Mouse (Mus musculus) thymus, adult 2 months (tissue): ENCODE measurements around the gene 1700014D04Rik. TPM values are rescaled to one million over a fixed set of nuclear protein-coding genes. Genes with fewer than 3 reads are reported as not detected.
"Not testable (repeated sequence)": the region's sequence is repeated elsewhere in the genome, so short reads cannot be mapped to it uniquely, and the experiment has no call there.

ENCODE experiments used
- DNase-seq: peaks from one replicate; pipeline ENCODE4 v3.0.0; 2021
- H3K27ac ChIP-seq: fragments of 200-500 bp; 2 replicates; pipeline ENCODE4 v1.5.1; 2012; ENCODE audit warnings: low read length, control low read depth; ENCODE audit not compliant: control insufficient read depth, insufficient read depth
- H3K27me3 ChIP-seq: fragments of 200-500 bp; 2 replicates; pipeline ENCODE4 v1.6.1; 2012; ENCODE audit warnings: mild to moderate bottlenecking, low read length, moderate library complexity, mixed read lengths; ENCODE audit not compliant: control insufficient read depth, insufficient read depth
- H3K36me3 ChIP-seq: fragments of 200-500 bp; 2 replicates; pipeline ENCODE4 v1.6.1; 2012; ENCODE audit warnings: mild to moderate bottlenecking, low read length, moderate library complexity; ENCODE audit not compliant: control insufficient read depth, insufficient read depth
- H3K4me1 ChIP-seq: fragments of 200-500 bp; replicated peaks from 2 replicates; pipeline ENCODE4 v1.6.1; 2012; ENCODE audit warnings: low read length; ENCODE audit not compliant: control insufficient read depth, insufficient read depth
- H3K4me3 ChIP-seq: fragments of 200-500 bp; 2 replicates; pipeline ENCODE4 v1.5.1; 2012; ENCODE audit warnings: mild to moderate bottlenecking, low read length, control low read depth, moderate library complexity; ENCODE audit not compliant: control insufficient read depth, insufficient read depth
- CTCF ChIP-seq: fragments of 200-500 bp; IDR thresholded peaks from 2 replicates; pipeline ENCODE4 v1.5.1; 2012; ENCODE audit warnings: mild to moderate bottlenecking, control low read depth, low read length, moderate library complexity, borderline replicate concordance; ENCODE audit not compliant: control insufficient read depth, poor library complexity, insufficient read depth; ENCODE audit errors: extremely low read depth
- POLR2A ChIP-seq: fragments of 200-500 bp; IDR thresholded peaks from 2 replicates; pipeline ENCODE4 v1.6.1; 2012; ENCODE audit warnings: mild to moderate bottlenecking, low read length, control low read depth, moderate library complexity; ENCODE audit not compliant: control insufficient read depth, poor library complexity, insufficient read depth; ENCODE audit errors: extremely low read depth
- WGBS: fragments of 180-500 bp; shearing (Covaris S2); methylation state at CpG from one replicate; pipeline ENCODE4 v1.1.7; 2018; 5-methylcytosine and 5-hydroxymethylcytosine counted together
- polyA plus RNA-seq: library from polyadenylated mRNA; depleted of rRNA; stranded (reverse); fragments of >200 nt; gene quantifications from 2 replicates; pipeline ENCODE4 v1.2.3, GENCODE M21; 2012

Gene 1700014D04Rik
- polyA plus RNA-seq, 1 experiment, result 0.07 TPM

DNA sequence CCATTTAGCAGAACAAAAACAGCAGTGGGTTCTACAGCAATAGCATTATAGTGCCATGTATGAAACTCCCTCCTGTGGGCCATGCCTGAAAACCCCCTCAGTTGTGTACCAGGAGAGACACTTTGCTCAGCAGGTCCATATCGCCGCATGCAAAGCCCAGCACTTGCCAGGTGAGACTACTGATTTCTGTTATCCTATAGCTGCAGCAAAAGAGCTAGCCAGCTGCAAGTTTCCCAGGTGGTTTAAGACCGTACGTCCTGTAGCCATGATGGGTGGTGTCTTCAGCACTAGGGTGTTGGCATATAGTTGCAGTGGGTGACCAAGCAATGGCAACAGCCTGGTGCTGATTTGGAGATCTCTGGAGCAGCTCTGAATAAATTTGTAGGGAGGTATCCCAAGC is 7.2 kb downstream of the 1700014D04Rik start:
- Histone ChIP-seq H3K4me3 (no peak overlapping the region), H3K36me3 (no peaks in the 10 kb centered on the region), H3K4me1 (no peaks in the 10 kb centered on the region), H3K27me3 (no peaks in the 10 kb centered on the region), H3K27ac (no peak overlapping the region)
- TF ChIP-seq POLR2A (no peak), CTCF (no peak)
- 92% methylated on average over 4 of the region's 4 CpGs for WGBS
- DNase-seq, result no peak

- TF ChIP-seq POLR2A, result no peak
- no peak for TF ChIP-seq CTCF
Measured at GRCm38 (mm10) chr13:59738455-59738854, 8.1 kb downstream of the 1700014D04Rik start.

GRCm38 (mm10) chr13:59735190-59735589 is 11.4 kb downstream of the 1700014D04Rik start:
- Histone ChIP-seq H3K27ac (no peak overlapping the region), H3K27me3 (no peaks in the 10 kb centered on the region), H3K36me3 (no peaks in the 10 kb centered on the region), H3K4me1 (no peaks in the 10 kb centered on the region), H3K4me3 (no peak overlapping the region)
- no peak for TF ChIP-seq POLR2A
- TF ChIP-seq CTCF, result no peak
- no peak for DNase-seq
- WGBS, result 26% methylated on average over 3 of the region's 3 CpGs

More at GRCm38 (mm10) chr13:59738455-59738854, 8.1 kb downstream of the 1700014D04Rik start:
- WGBS, result 99% methylated on average over 2 of the region's 2 CpGs
- no peaks in the 10 kb centered on the region for H3K4me1 ChIP-seq
- H3K27me3 ChIP-seq, result no peaks in the 10 kb centered on the region
- no peak overlapping the region for H3K27ac ChIP-seq
- no peak overlapping the region for H3K4me3 ChIP-seq
- no peaks in the 10 kb centered on the region for H3K36me3 ChIP-seq
- no peak for DNase-seq

DNA sequence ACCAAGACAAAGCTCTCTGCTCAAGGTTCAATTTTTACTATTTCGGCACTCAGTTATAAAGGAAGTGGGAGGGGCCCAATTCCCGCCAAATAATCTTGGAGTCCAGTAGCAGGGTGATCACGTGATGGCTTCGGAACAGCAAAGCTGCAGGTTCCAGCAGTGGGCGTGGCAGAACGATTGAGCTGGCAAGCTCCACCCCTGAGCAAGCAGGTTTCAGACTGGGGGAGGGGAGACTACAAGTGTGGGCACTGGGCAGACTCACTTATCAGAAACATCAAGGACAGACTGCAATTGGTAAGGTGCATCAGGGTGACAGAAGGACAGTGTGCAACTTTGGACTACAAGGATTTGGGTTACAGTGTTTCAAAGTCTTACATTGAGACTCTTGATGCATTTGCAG is 12.2 kb downstream of the 1700014D04Rik start:
- not testable (repeated sequence) for H3K27me3 ChIP-seq, H3K27ac ChIP-seq, H3K36me3 ChIP-seq, H3K4me3 ChIP-seq, H3K4me1 ChIP-seq, DNase-seq
- 55% methylated on average over 6 of the region's 6 CpGs for WGBS

- H3K36me3 ChIP-seq, result no peaks in the 10 kb centered on the region
- 91% methylated on average over 4 of the region's 4 CpGs for WGBS
- H3K27me3 ChIP-seq, result no peaks in the 10 kb centered on the region
- TF ChIP-seq POLR2A (no peak), CTCF (no peak)
- no peak overlapping the region for H3K4me3 ChIP-seq
- no peaks in the 10 kb centered on the region for H3K4me1 ChIP-seq
- no peak overlapping the region for H3K27ac ChIP-seq
- DNase-seq, result no peak
Measured at GRCm38 (mm10) chr13:59733936-59734335, 12.6 kb downstream of the 1700014D04Rik start.

- TF ChIP-seq CTCF (no peak), POLR2A (no peak)
- no peaks in the 10 kb centered on the region for H3K27me3 ChIP-seq
- no peak within 1 kb of the TSS for H3K4me3 ChIP-seq
- H3K4me1 ChIP-seq, result no peaks in the 10 kb centered on the region
- 82% methylated on average over 7 of the region's 7 CpGs for WGBS
- no peaks in the 10 kb centered on the region for H3K36me3 ChIP-seq
- no peak for DNase-seq
- no peak within 1 kb of the TSS for H3K27ac ChIP-seq
Measured at GRCm38 (mm10) chr13:59731652-59732051, 14.9 kb downstream of the 1700014D04Rik start, which contains the start of gene Spata31d1d. Gene Spata31d1d, minus strand, starts transcription at chr13:59731752.

DNA sequence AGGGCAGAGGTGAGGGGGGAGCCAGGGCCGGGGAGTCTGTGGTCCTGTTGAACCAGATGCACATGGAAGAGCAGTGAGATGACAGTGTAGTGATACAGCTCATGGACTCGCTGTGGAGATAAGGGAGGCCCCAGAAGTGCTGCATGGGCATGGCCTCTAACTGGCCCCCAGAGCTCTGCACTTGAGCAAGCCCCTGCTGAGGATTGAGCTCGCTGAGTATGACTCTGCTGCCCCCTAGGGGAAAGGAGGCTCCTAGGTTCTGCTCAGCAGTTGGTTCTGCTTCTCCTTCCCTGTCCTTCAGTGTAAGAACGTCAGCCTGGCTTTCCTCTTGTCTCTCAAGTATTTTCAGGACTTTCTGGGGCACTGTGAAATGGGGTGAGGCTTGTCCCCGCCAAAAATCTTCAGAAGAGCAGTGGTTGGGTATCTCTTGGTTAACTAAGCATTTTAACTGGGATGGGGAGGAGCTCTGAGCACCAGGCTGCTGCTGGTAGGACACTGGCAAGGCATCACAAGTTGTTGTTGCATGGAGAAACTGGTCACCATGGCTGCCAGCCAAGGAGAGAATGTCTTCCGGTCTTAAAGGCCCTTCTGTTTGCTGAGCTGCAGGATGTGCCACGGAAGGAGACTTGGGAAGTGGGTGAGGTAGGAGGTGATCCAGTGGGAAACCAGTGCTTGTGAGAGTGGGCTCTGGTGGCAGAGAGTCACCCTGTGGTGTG is 18.0 kb downstream of the 1700014D04Rik start:
- no peaks in the 10 kb centered on the region for H3K4me1 ChIP-seq
- H3K36me3 ChIP-seq, result no peaks in the 10 kb centered on the region
- DNase-seq, result peak; percentile 77
- H3K27ac ChIP-seq, result no peak overlapping the region
- 28% methylated on average over 7 of the region's 7 CpGs for WGBS
- no peaks in the 10 kb centered on the region for H3K27me3 ChIP-seq
- no peak for TF ChIP-seq POLR2A
- peak; percentile 68; the same call in 1 of the 2 replicates for TF ChIP-seq CTCF
- no peak overlapping the region for H3K4me3 ChIP-seq
